Mouse (Mus musculus) MEL (cell line): Measurements from ENCODE around the gene Tle4. TPM values are rescaled to one million over a fixed set of nuclear protein-coding genes. Genes with fewer than 3 reads are reported as not detected.

Source experiments
- DNase-seq: peaks from one replicate; pipeline ENCODE4 v3.0.0; 2011; ENCODE audit warnings: low read depth, low spot score
- H3K27ac ChIP-seq: 2 replicates; pipeline ENCODE4 v1.5.1; 2012; ENCODE audit warnings: low read depth, mild to moderate bottlenecking, control low read depth, low read length, moderate library complexity; ENCODE audit not compliant: control insufficient read depth
- H3K27me3 ChIP-seq, 2 experiments: fragments of 150-350 bp in 1 of 2; sonication (generic) in 1 of 2; 2 replicates each; pipeline ENCODE4 v1.6.1; 2012; ENCODE audit warnings: low read length in 2 of 2, mild to moderate bottlenecking in 2 of 2, improper control_type of control experiment in 1 of 2, moderate library complexity in 1 of 2; ENCODE audit not compliant: insufficient read depth in 2 of 2, control insufficient read depth in 1 of 2
- H3K36me3 ChIP-seq, 2 experiments: 2 replicates each; pipeline ENCODE4 v1.6.1; 2012 to 2014; ENCODE audit warnings: low read length in 2 of 2, improper control_type of control experiment in 1 of 2, inconsistent platforms in 1 of 2, mild to moderate bottlenecking in 1 of 2; ENCODE audit not compliant: insufficient read depth in 2 of 2, control insufficient read depth in 1 of 2
- H3K4me1 ChIP-seq, 2 experiments: fragments of 150-350 bp in 1 of 2; sonication (generic) in 1 of 2; 2 replicates each; pipeline ENCODE4 v1.6.1; 2012; ENCODE audit warnings: low read length in 2 of 2, improper control_type of control experiment in 1 of 2, mild to moderate bottlenecking in 1 of 2; ENCODE audit not compliant: insufficient read depth in 2 of 2, control insufficient read depth in 1 of 2
- H3K4me3 ChIP-seq, 2 experiments: fragments of 150-350 bp in 1 of 2; sonication (generic) in 1 of 2; 2 replicates each; pipeline ENCODE4 v1.5.1; 2012; ENCODE audit warnings: low read depth in 2 of 2, low read length in 2 of 2, mild to moderate bottlenecking in 2 of 2, moderate library complexity in 2 of 2, control low read depth in 1 of 2, improper control_type of control experiment in 1 of 2; ENCODE audit not compliant: control insufficient read depth in 1 of 2, insufficient read depth in 1 of 2
- H3K79me2 ChIP-seq: 2 replicates; pipeline ENCODE4 v1.6.1; 2012; ENCODE audit warnings: mild to moderate bottlenecking, low read length, moderate library complexity; ENCODE audit not compliant: control insufficient read depth, poor library complexity, insufficient read depth
- H3K9ac ChIP-seq: 2 replicates; pipeline ENCODE4 v1.6.1; 2012; ENCODE audit warnings: low read depth, mild to moderate bottlenecking, control low read depth, low read length, moderate library complexity; ENCODE audit not compliant: control insufficient read depth, poor library complexity, severe bottlenecking
- H3K9me3 ChIP-seq: fragments of 150-350 bp; sonication (generic); replicated peaks from 2 replicates; pipeline ENCODE4 v1.6.1; 2012; ENCODE audit warnings: mild to moderate bottlenecking, low read length, improper control_type of control experiment, moderate library complexity; ENCODE audit not compliant: insufficient read depth
- CHD1 ChIP-seq: IDR thresholded peaks from 2 replicates; pipeline ENCODE4 v1.6.1; 2012; ENCODE audit warnings: low read depth, mild to moderate bottlenecking, inconsistent platforms, low read length, improper control_type of control experiment
- CHD2 ChIP-seq: IDR thresholded peaks from 2 replicates; pipeline ENCODE4 v1.6.1; 2011; ENCODE audit warnings: low read length, improper control_type of control experiment
- CTCF ChIP-seq, 3 experiments: IDR thresholded peaks in 2 of 3; conservative IDR thresholded peaks in 1 of 3; 2 replicates each; pipeline ENCODE4 v1.5.1; 2011 to 2012; ENCODE audit warnings: low read length in 3 of 3, low read depth in 2 of 3, mild to moderate bottlenecking in 2 of 3, improper control_type of control experiment in 1 of 3, inconsistent platforms in 1 of 3, mixed read lengths in 1 of 3, moderate library complexity in 1 of 3; ENCODE audit not compliant: control insufficient read depth in 1 of 3, insufficient read depth in 1 of 3, poor library complexity in 1 of 3, severe bottlenecking in 1 of 3
- ELF1 ChIP-seq: IDR thresholded peaks from 2 replicates; pipeline ENCODE4 v1.6.1; 2014; ENCODE audit warnings: low read depth, mild to moderate bottlenecking, inconsistent platforms, low read length, improper control_type of control experiment, moderate library complexity
- EP300 ChIP-seq, 2 experiments: IDR thresholded peaks; 2 replicates each; pipeline ENCODE4 v1.6.1; 2011; ENCODE audit warnings: improper control_type of control experiment in 2 of 2, low read length in 2 of 2, low read depth in 1 of 2, mild to moderate bottlenecking in 1 of 2
- ETS1 ChIP-seq: IDR thresholded peaks from 2 replicates; pipeline ENCODE4 v1.6.1; 2012; ENCODE audit warnings: low read depth, mild to moderate bottlenecking, inconsistent platforms, low read length, improper control_type of control experiment, moderate library complexity
- HCFC1 ChIP-seq: IDR thresholded peaks from 2 replicates; pipeline ENCODE4 v1.6.1; 2012; ENCODE audit warnings: low read depth, mild to moderate bottlenecking, inconsistent platforms, low read length, improper control_type of control experiment, moderate library complexity
- MEF2A ChIP-seq: IDR thresholded peaks from 2 replicates; pipeline ENCODE4 v1.6.1; 2014; ENCODE audit warnings: low read depth, mild to moderate bottlenecking, inconsistent platforms, low read length, improper control_type of control experiment; ENCODE audit not compliant: poor library complexity, insufficient replicate concordance, severe bottlenecking; ENCODE audit errors: extremely low read depth
- MYB ChIP-seq: IDR thresholded peaks from 2 replicates; pipeline ENCODE4 v1.6.1; 2011; ENCODE audit warnings: mild to moderate bottlenecking, low read depth, low read length, improper control_type of control experiment
- MYC ChIP-seq: IDR thresholded peaks from 2 replicates; pipeline ENCODE4 v1.6.1; 2011; ENCODE audit warnings: low read depth, mild to moderate bottlenecking, low read length, improper control_type of control experiment, moderate library complexity
- NRF1 ChIP-seq: IDR thresholded peaks from 2 replicates; pipeline ENCODE4 v1.6.1; 2014; ENCODE audit warnings: low read depth, mild to moderate bottlenecking, inconsistent platforms, low read length, improper control_type of control experiment, moderate library complexity; ENCODE audit not compliant: poor library complexity, insufficient read depth, severe bottlenecking
- POLR2A ChIP-seq, 2 experiments: IDR thresholded peaks; 2 replicates each; pipeline ENCODE4 v1.6.1; 2011 to 2012; ENCODE audit warnings: low read length in 2 of 2, mild to moderate bottlenecking in 2 of 2, control low read depth in 1 of 2, improper control_type of control experiment in 1 of 2, low read depth in 1 of 2, moderate library complexity in 1 of 2; ENCODE audit not compliant: control insufficient read depth in 1 of 2, insufficient read depth in 1 of 2, poor library complexity in 1 of 2
- POLR2AphosphoS2 ChIP-seq: IDR thresholded peaks from 2 replicates; pipeline ENCODE4 v1.6.1; 2011; ENCODE audit warnings: low read length, improper control_type of control experiment
- UBTF ChIP-seq: IDR thresholded peaks from 2 replicates; pipeline ENCODE4 v1.6.1; 2012; ENCODE audit warnings: low read depth, mild to moderate bottlenecking, inconsistent platforms, low read length, improper control_type of control experiment, moderate library complexity, borderline replicate concordance; ENCODE audit not compliant: insufficient read depth
- USF2 ChIP-seq, 2 experiments: IDR thresholded peaks; 2 replicates each; pipeline ENCODE4 v1.6.1; 2011 to 2012; ENCODE audit warnings: improper control_type of control experiment in 2 of 2, low read length in 2 of 2, borderline replicate concordance in 1 of 2, inconsistent platforms in 1 of 2, low read depth in 1 of 2, mild to moderate bottlenecking in 1 of 2; ENCODE audit not compliant: insufficient read depth in 1 of 2
- ZC3H11A ChIP-seq: IDR thresholded peaks from 2 replicates; pipeline ENCODE4 v1.6.1; 2012; ENCODE audit warnings: low read depth, mild to moderate bottlenecking, inconsistent platforms, low read length, improper control_type of control experiment
- ZNF384 ChIP-seq: IDR thresholded peaks from 2 replicates; pipeline ENCODE4 v1.6.1; 2012; ENCODE audit warnings: low read depth, mild to moderate bottlenecking, inconsistent platforms, low read length, improper control_type of control experiment
- polyA plus RNA-seq, 2 experiments: library from polyadenylated mRNA; stranded (reverse) in 1 of 2; unstranded in 1 of 2; fragments of >175 nt in 1 of 2; fragments of >200 nt in 1 of 2; gene quantifications; 2 replicates each; pipeline versions ENCODE4 v1.2.1 to v1.2.4; 2012; ENCODE audit warnings: low replicate concordance in 2 of 2, low read depth in 1 of 2; ENCODE audit not compliant: insufficient read length in 2 of 2, insufficient read depth in 1 of 2, missing spikeins in 1 of 2
- total RNA-seq: library from RNA; depleted of rRNA; stranded (reverse); fragments of 300-350 nt; gene quantifications from 2 replicates; pipeline ENCODE4 v1.2.3, GENCODE M21; 2012

Gene Tle4
- total and polyA plus RNA-seq, 3 experiments: 6.0 to 42.5 (median 14.0) TPM

- peaks cover 0 to 11% of the 10 kb centered on the region in 2 experiments; a peak in 3 of 4 replicates for H3K4me1 ChIP-seq
- peak overlapping the region; percentile 99 for H3K27ac ChIP-seq
- peak overlapping the region; percentile 96 to 99 for H3K4me3 ChIP-seq
- peak overlapping the region; percentile 98 for H3K9ac ChIP-seq
- TF ChIP-seq NRF1: 0 out of 2 replicates have a peak, but pooled peaks have one; percentile 2
- no peak for TF ChIP-seq CTCF (IDR thresholded peaks at IDR 0.05 in 2 of 3, conservative IDR thresholded peaks at IDR 0.05 in 1 of 3; ENCODE audit: control insufficient read depth in 1 of 3, insufficient read depth in 1 of 3, low read depth in 2 of 3, low read length in 3 of 3, poor library complexity in 1 of 3, severe bottlenecking in 1 of 3)
- 0 out of 2 replicates have a peak, but pooled peaks have one; percentile 46 for TF ChIP-seq ETS1
- TF ChIP-seq CHD2: peak; percentile 45
- TF ChIP-seq MYB: no peak
- TF ChIP-seq UBTF: 0 out of 2 replicates have a peak, but pooled peaks have one; percentile 77
- TF ChIP-seq EP300 (IDR thresholded peaks at IDR 0.05; ENCODE audit: low read depth in 1 of 2, low read length in 2 of 2): 0 out of 4 replicates have a peak, but pooled peaks of 1 of the 2 experiments have one; percentile 22
- TF ChIP-seq MEF2A: no peak
- TF ChIP-seq HCFC1: no peak
- TF ChIP-seq POLR2A (IDR thresholded peaks at IDR 0.05; ENCODE audit: control insufficient read depth in 1 of 2, insufficient read depth in 1 of 2, low read depth in 1 of 2, low read length in 2 of 2, poor library complexity in 1 of 2): peak in 1 of 2 experiments; percentile 38; a peak in 2 of 4 replicates
- TF ChIP-seq MYC: no peak
- no peak for TF ChIP-seq ELF1
- TF ChIP-seq ZNF384: peak; percentile 69
- no peak for TF ChIP-seq USF2 (IDR thresholded peaks at IDR 0.05; ENCODE audit: borderline replicate concordance in 1 of 2, insufficient read depth in 1 of 2, low read depth in 1 of 2, low read length in 2 of 2)
- no peak for TF ChIP-seq POLR2AphosphoS2
- TF ChIP-seq CHD1: no peak
- no peak for TF ChIP-seq ZC3H11A
- H3K79me2 ChIP-seq: peaks cover 21% of the 10 kb centered on the region
- no peaks in the 10 kb centered on the region for H3K27me3 ChIP-seq
- peak; percentile 80 for DNase-seq
- peaks cover 2 to 15% of the 10 kb centered on the region in 2 experiments for H3K36me3 ChIP-seq
- H3K9me3 ChIP-seq: no peaks in the 10 kb centered on the region
Measured at GRCm38 (mm10) chr19:14596941-14597916, 622 bp downstream of the Tle4 start.
